Mouse (Mus musculus) ES-Bruce4 (cell line): ENCODE results near the gene Oscp1. TPM values are rescaled to one million over a fixed set of nuclear protein-coding genes. Genes with fewer than 3 reads are reported as not detected.

Experiments
- H3K27ac ChIP-seq: 2 replicates; pipeline ENCODE4 v1.5.1; 2012; ENCODE audit warnings: low read length, inconsistent platforms; ENCODE audit not compliant: insufficient read depth
- H3K27me3 ChIP-seq: 2 replicates; pipeline ENCODE4 v1.6.1; 2012; ENCODE audit warnings: mild to moderate bottlenecking, low read length, inconsistent platforms; ENCODE audit not compliant: control insufficient read depth, poor library complexity, insufficient read depth, severe bottlenecking
- H3K36me3 ChIP-seq: 2 replicates; pipeline ENCODE4 v1.6.1; 2012; ENCODE audit warnings: inconsistent platforms, mild to moderate bottlenecking, low read length, moderate library complexity; ENCODE audit not compliant: control insufficient read depth, poor library complexity, insufficient read depth, severe bottlenecking
- H3K4me1 ChIP-seq: one replicate; pipeline ENCODE4 v1.8.1; 2011; ENCODE audit warnings: low read length; ENCODE audit not compliant: control insufficient read depth, insufficient read depth
- H3K4me3 ChIP-seq: 2 replicates; pipeline ENCODE4 v1.5.1; 2011; ENCODE audit warnings: low read depth, mild to moderate bottlenecking, low read length
- H3K9ac ChIP-seq: 2 replicates; pipeline ENCODE4 v1.6.1; 2012; ENCODE audit warnings: low read depth, mild to moderate bottlenecking, inconsistent platforms; ENCODE audit not compliant: poor library complexity, severe bottlenecking
- H3K9me3 ChIP-seq: replicated peaks from 2 replicates; pipeline ENCODE4 v1.6.1; 2012; ENCODE audit warnings: mild to moderate bottlenecking, low read length, inconsistent platforms; ENCODE audit not compliant: control insufficient read depth, poor library complexity, insufficient read depth, severe bottlenecking
- CTCF ChIP-seq: IDR thresholded peaks from one replicate; pipeline ENCODE4 v1.8.1; 2011; ENCODE audit warnings: low read depth, low read length
- EP300 ChIP-seq: IDR thresholded peaks from 2 replicates; pipeline ENCODE4 v1.6.1; 2011; ENCODE audit warnings: low read depth, low read length; ENCODE audit not compliant: insufficient read depth
- POLR2A ChIP-seq: IDR thresholded peaks from one replicate; pipeline ENCODE4 v1.8.1; 2011; ENCODE audit warnings: low read length; ENCODE audit not compliant: insufficient read depth
- polyA plus RNA-seq: library from polyadenylated mRNA; stranded (reverse); fragments of >200 nt; gene quantifications from 2 replicates; pipeline ENCODE4 v1.2.4, GENCODE M21; 2011; ENCODE audit warnings: low read depth; ENCODE audit not compliant: missing spikeins, insufficient read depth, insufficient read length

The Oscp1 gene
- polyA plus RNA-seq, 1 experiment, result 5.3 TPM

- H3K4me1 ChIP-seq, result no peaks in the 10 kb centered on the region
- TF ChIP-seq EP300 (no peak), POLR2A (no peak), CTCF (no peak)
- H3K9me3 ChIP-seq, result no peaks in the 10 kb centered on the region
- no peak overlapping the region for H3K4me3 ChIP-seq
- H3K9ac ChIP-seq, result no peak overlapping the region
- no peak overlapping the region for H3K27ac ChIP-seq
- no peaks in the 10 kb centered on the region for H3K36me3 ChIP-seq
- H3K27me3 ChIP-seq, result no peaks in the 10 kb centered on the region
Observed at GRCm38 (mm10) chr4:126118651-126119050, 60.3 kb downstream of the Oscp1 start.

- no peak for TF ChIP-seq CTCF
- TF ChIP-seq EP300, result no peak
- no peaks in the 10 kb centered on the region for H3K27me3 ChIP-seq
- no peaks in the 10 kb centered on the region for H3K9me3 ChIP-seq
- no peaks in the 10 kb centered on the region for H3K4me1 ChIP-seq
- no peak overlapping the region for H3K27ac ChIP-seq
- H3K36me3 ChIP-seq, result no peaks in the 10 kb centered on the region
- H3K4me3 ChIP-seq, result no peak overlapping the region
- H3K9ac ChIP-seq, result no peak overlapping the region
Observed at GRCm38 (mm10) chr4:126119051-126119450, 60.7 kb downstream of the Oscp1 start.

GRCm38 (mm10) chr4:126120052-126120451, 61.7 kb downstream of the Oscp1 start:
- H3K9me3 ChIP-seq, result no peaks in the 10 kb centered on the region
- H3K9ac ChIP-seq, result no peak overlapping the region
- no peak overlapping the region for H3K4me3 ChIP-seq
- H3K27me3 ChIP-seq, result no peaks in the 10 kb centered on the region
- no peak for TF ChIP-seq EP300
- no peak for TF ChIP-seq POLR2A
- TF ChIP-seq CTCF, result no peak
- H3K36me3 ChIP-seq, result 0 out of 2 replicates have a peak, but pooled peaks cover 3% of the 10 kb centered on the region
- H3K27ac ChIP-seq, result no peak overlapping the region
- no peaks in the 10 kb centered on the region for H3K4me1 ChIP-seq

GRCm38 (mm10) chr4:126120506-126120905, 62.1 kb downstream of the Oscp1 start:
- Histone ChIP-seq H3K36me3 (0 out of 2 replicates have a peak, but pooled peaks cover 4% of the 10 kb centered on the region), H3K27me3 (no peaks in the 10 kb centered on the region)
- no peak for TF ChIP-seq CTCF
- TF ChIP-seq EP300, result no peak

GRCm38 (mm10) chr4:126123309-126124040, 65.1 kb downstream of the Oscp1 start:
- no peak overlapping the region for H3K27ac ChIP-seq
- H3K9ac ChIP-seq, result no peak overlapping the region
- no peaks in the 10 kb centered on the region for H3K9me3 ChIP-seq
- 0 out of 2 replicates have a peak, but pooled peaks cover 4% of the 10 kb centered on the region for H3K36me3 ChIP-seq
- TF ChIP-seq EP300 (no peak), CTCF (no peak), POLR2A (no peak)
- no peaks in the 10 kb centered on the region for H3K4me1 ChIP-seq
- H3K27me3 ChIP-seq, result no peaks in the 10 kb centered on the region
- H3K4me3 ChIP-seq, result no peak overlapping the region

More at GRCm38 (mm10) chr4:126120506-126120905, 62.1 kb downstream of the Oscp1 start:
- no peaks in the 10 kb centered on the region for H3K4me1 ChIP-seq
- H3K9me3 ChIP-seq, result no peaks in the 10 kb centered on the region
- no peak overlapping the region for H3K9ac ChIP-seq
- no peak overlapping the region for H3K27ac ChIP-seq
- no peak overlapping the region for H3K4me3 ChIP-seq

- H3K36me3 ChIP-seq, result peaks cover 7% of the 10 kb centered on the region; the same call in 1 of the 2 replicates
Observed at GRCm38 (mm10) chr4:126130502-126130901, 72.1 kb downstream of the Oscp1 start.

More at GRCm38 (mm10) chr4:126130502-126130901, 72.1 kb downstream of the Oscp1 start:
- Histone ChIP-seq H3K9ac (no peak overlapping the region), H3K27me3 (no peaks in the 10 kb centered on the region), H3K9me3 (no peaks in the 10 kb centered on the region), H3K27ac (no peak overlapping the region), H3K4me3 (no peak overlapping the region), H3K4me1 (no peaks in the 10 kb centered on the region)
- TF ChIP-seq CTCF, result no peak
- no peak for TF ChIP-seq POLR2A
- TF ChIP-seq EP300, result no peak
